Mouse (Mus musculus) hematopoietic stem cell, adult 5-6 weeks (primary cell): ENCODE results near the gene Hc. TPM values are rescaled to one million over a fixed set of nuclear protein-coding genes. Genes with fewer than 3 reads are reported as not detected.

Experiments used
- ATAC-seq, 2 experiments: fragments of 125-278 bp in 1 of 2; replicated peaks in 1 of 2; 2 replicates each; pipeline ENCODE4 v1.8.0; 2016 to 2017; ENCODE audit warnings: inconsistent platforms in 2 of 2, mild to moderate bottlenecking in 2 of 2, moderate number of reproducible peaks in 2 of 2, low read depth in 1 of 2, moderate TSS enrichment in 1 of 2; ENCODE audit not compliant: low FRiP score in 2 of 2, poor library complexity in 2 of 2, severe bottlenecking in 2 of 2, insufficient read depth in 1 of 2, low TSS enrichment in 1 of 2
- total RNA-seq: library from RNA; stranded (forward); fragments of 172-1452, 232-1000 nt; gene quantifications from 2 replicates; pipeline ENCODE4 v1.2.3, GENCODE M21; 2017

Hc gene
- total RNA-seq, 1 experiment from 2014 or later: not detected

DNA sequence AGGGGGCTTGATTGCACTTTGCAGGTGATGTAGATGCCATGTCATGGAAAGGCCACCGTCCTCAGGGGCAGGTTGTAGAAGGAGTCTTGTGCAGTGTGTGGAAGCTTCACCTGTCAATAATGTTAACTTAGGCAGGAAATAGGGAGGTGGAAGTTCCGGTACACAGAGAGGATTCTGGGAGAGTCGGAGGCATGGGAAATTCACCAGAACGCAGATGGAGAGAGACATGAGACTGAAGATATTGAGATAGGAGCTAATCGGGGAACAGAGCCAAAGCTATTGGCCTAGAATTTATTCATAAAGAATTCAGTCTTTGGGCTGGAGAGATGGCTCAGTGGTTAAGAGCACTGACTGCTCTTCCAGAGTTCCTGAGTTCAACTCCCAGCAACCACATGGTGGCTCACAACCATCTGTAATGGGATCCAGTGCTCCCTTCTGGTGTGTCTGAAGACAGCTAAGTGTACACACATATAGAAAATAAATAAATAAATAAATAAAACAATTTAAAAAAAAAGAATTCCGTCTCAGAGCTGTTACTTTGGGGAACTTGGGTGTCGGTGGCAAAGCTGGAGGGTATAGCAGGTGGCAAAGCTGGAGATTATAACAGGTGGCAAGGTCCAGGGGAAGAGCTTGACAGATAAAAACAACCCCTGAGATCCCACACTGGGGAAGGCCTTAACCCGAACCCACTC lies 94.8 kb downstream of the Hc start:
- no peak for ATAC-seq

DNA sequence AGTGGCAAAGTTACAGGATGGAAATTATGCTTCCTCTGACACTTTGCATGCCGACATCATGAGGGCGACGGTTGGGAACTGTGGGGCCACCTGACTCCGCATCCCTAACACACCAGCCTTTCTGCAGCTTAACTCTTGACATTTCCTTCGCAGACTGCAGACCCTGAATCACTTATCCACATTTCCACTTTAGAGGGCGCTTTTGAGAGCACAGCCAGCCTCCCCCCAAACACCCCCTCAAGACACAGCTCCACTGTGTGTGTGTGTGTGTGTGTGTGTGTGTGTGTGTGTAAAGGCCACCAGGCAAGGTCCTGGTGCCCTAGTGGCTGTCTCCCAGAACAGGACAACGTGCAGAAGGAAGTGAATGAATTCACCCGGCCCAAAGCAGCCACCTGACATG lies 95.4 kb downstream of the Hc start:
- ATAC-seq: no peak

DNA sequence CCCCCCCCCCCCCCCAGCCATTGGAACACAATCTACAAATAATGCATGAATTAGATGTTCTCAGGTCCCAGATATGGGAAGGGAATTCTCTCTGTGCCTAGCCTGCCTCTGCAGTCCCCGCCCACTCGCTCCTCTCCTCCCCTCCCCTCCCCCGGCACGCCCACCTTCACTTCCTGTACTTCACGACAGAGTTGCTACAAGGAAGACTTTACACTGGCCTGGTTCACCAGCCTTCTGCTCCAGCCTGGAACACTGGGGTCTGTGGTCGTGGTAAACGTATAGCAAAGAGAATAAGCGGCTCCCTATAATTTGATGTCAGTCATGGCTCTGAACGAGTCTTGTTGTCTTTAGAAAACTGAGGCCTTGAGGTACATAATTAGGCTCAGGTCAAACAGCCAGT lies 95.9 kb downstream of the Hc start:
- ATAC-seq: peak; percentile 44 to 46; a peak in 2 of 4 replicates

DNA sequence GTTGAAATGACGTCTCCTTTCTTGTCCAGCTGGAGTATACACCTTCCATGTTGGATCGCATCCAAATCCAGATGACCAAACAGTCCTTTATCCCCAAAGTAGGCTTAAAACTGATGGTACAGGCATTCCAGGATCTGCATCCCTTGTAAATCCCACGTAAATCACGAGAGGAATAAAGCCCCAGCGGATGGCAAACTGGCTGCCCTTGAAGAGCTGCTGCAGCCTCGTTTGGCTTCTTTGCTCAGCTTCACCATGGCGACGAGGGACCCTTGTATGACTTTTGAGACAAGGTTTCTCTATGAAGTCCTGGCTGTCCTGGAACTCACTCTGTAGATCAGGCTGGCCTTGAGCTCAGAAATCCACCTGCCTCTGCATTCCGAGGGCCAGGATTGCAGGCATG lies 96.6 kb downstream of the Hc start:
- no peak for ATAC-seq

DNA sequence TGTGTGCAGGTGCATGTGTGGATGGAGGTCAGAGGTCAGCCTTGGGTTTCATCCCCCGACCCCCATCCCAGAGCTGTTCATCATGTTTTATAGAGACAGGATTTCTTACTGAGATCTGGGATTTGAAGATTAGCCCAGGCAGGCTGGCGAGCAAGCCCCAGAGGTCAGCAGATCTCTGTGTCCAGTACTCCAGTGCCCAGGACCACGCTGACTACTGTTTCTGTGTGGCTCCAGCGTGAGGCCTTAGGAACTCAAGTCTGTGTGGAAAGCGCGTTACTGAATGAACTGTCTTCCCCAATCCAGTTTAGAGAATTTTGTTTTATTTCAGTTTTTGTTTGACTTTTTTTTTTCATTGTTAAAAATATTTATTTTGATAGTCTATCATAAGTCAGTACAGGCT lies 97.0 kb downstream of the Hc start:
- ATAC-seq: no peak

DNA sequence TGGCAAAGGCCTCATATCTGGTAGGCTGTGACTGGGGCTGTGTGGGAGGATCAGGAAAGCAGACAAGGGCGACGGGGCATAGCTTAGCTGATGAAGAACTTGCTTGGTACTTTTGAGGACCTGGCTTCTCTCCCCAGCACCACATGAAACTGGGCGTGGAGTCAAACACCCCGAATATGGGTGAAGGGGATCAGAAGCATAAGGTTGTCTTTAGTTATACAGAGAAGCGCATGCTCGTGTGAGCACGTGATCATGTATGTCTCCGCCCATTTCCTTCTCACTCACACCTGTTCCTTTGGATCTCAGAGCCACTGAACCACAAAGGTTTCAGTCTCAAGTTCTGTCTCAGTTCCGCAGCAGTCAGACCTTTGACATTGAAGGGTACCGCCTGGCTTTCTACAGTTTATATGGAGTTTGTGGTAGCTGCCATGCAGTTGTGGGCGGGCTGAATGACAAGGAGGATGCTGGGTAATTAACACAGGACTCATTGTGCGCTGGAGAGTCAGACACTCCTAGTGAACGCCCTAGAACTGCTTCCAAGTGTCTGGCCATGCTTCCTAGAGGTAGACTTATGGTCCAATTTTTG lies 97.8 kb downstream of the Hc start:
- peak; percentile 30 to 63 for ATAC-seq

DNA sequence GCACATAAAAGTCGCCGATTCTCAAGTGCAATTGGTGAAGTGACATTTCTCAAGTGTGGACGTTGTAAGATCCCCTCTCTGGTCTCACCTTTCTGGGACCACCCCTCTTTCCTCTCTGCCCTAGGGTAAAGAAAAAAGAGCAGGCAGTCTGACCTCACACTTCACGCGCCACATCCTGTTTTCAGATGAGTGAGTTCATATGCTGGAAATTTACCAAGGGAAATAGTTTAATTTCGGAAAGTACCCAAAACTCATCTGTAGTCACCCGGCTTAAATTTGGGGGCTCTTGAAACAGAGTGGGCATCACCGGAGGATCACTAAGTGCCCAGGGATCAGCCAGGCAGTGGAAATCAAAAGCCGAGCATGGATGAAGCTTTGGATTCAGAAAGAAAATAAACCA lies 98.3 kb downstream of the Hc start:
- peak; percentile 8 to 19; a peak in 1 of 4 replicates for ATAC-seq

DNA sequence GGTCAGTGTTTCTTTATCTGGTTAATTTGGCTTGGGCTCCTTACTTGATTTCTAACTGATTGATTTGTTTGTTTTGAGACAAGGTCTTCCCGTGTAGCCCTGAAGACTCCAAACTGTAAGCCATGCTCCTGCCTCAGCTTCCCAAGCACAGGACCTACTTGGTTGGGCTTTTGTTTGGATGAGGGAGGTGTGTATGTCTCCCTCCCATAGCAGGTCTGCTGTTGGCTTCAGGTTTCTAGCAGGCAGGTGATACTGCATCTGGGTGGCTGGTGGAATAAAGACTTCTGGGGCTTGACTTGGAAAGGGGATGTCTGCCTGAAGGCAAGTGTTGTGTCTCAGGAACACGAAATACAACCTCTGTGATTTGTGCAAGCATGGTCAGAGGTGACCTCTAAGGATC lies 99.0 kb downstream of the Hc start:
- no peak for ATAC-seq

DNA sequence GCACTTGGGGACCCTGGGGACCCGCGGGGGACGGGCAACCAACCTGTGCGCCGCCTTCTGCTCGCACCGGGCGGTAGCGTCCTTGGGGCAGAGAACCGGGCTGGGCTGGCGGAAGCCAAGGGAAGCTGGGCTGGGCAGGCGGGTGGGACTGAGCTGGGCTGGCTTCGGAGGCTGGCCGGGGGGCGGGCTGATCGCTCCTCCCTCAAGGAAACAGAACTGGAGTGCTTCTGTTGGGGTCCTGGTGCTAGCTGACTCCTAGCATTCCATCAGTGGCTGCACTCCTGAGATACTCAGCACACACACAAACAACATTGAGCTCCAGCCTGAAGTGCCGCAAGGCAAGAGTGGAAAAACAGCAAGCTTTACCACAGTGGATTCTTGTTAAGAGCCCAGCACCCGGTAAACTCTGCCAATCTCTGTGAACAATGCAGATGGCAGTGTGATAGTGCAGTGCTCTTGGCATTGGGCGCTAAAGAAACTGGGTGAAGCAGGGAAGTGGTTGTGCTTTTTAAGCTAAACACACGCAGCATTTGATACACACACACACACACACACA lies 99.7 kb downstream of the Hc start, which contains the start of gene Traf1:
TSS of gene Traf1 (minus strand) at position 292 of the 556 bp plus-strand sequence.
- ATAC-seq: peak; percentile 5 to 23; a peak in 1 of 4 replicates

DNA sequence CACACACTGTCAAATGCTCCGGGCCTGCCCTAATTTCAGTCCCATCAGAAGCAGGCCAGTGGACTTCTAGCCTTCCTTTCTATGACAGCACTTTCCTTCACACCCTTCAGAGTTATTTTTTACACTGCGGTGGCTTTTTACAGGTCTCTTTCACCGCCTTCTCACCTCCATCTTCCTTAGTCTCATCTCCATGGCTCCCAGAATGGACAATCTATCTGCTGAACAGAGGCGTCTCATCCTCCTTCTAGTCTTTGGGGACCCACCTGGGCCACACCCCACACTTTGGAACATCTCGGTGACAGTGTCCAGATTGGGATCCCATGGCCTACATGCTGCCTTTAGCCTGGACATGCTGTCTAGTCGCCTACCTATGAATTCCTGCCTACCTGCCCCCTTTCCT lies 100.3 kb downstream of the Hc start:
- no peak for ATAC-seq

DNA sequence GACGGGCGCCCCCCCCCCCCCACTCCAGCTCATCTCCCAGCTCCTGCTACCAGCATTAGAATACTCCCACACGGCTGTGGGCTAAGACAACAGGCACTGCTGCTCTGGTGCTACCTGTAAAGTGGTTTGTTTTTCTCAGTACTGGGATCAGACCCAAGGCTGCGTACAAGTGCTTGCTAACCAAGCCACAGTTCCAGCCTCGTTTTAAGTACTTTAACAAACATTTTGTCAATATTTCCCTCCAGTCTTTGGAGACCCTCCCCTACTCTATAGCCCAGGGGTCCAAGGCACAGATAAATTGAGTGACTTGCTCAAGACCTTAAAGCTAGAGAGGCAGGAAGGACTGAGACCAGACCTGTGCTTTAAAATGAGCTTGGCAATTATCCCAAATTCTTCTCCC lies 100.8 kb downstream of the Hc start:
- ATAC-seq: no peak

DNA sequence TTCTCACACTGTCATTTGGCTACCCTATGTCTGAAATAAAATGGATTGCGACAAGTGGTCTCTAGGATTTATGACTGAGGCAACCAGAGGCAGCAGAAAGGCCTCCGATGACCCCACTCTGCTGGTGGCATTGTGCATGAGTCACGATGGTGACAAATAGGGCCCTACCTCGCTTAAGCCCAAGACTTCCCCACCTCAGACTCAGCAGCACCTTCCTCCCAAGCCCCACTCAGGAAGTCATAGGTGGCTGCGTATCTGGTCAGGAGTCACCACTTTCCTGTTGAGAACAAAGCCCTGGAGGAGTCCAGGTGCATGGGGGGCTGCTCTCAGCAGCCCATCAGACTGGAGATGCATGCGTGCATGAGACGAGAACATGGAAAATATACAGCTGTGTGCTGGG lies 102.7 kb downstream of the Hc start:
- peak in 1 of 2 experiments; percentile 27; a peak in 3 of 4 replicates for ATAC-seq

DNA sequence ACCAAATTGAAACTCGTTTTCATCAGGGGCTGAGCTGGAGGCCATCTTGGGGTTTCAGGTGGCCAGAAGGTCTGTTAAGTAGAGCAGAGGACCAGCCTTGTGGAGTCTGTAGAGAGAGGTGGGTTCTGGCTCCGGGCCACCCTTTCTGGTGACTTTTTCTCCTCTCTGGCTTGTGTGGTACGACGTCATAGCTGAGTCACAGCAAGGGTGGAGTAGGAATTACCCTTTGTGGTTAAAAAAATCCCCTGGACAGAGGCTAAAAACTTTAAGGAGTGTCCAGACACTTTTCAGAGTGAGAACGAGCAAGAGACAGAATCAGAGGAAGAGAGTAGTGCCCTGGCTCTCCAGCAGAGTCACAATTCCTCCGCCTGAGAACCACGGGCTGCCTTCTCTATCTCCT lies 103.2 kb downstream of the Hc start:
- 0 out of 4 replicates have a peak, but pooled peaks of 1 of the 2 experiments have one; percentile 31 for ATAC-seq

DNA sequence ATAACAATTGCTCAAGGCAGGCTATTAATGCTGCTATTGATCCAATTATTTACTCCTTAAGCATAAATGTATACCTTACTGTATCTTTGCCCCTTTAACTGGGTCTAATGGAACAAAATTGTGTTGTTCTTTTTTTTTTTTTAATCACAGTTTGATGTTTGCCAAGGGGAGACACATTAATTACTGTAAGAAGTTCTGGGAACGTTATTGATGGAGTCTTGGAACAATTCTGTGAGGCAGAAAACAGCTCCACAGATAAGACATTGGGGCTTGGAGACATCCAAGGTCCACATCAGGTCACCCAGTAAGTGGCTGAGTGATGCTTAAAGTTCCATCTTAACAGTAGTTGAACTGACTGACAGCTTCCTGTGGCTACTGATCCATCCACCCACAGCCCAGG lies 103.8 kb downstream of the Hc start:
- ATAC-seq: no peak

DNA sequence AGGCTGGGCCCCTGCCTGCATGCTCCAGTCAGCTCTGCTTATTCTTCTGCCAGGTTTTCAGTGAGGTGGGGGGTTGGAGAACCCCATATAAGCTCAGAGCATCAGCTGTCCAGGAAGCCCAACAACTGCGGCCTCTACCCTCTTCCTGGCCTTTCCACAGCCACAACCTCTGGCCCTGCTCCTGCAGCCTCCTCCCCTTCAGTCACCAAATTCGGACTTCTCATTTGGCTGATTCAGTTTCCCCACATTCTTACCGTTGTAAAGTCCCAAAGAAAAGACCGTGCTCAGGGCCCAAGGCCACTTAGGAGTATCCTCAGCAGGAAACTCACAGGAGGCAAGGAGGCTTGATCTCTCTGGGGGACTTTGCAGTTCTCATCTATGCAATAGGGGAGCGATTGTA lies 104.3 kb downstream of the Hc start:
- 0 out of 4 replicates have a peak, but pooled peaks of 1 of the 2 experiments have one; percentile 6 for ATAC-seq

DNA sequence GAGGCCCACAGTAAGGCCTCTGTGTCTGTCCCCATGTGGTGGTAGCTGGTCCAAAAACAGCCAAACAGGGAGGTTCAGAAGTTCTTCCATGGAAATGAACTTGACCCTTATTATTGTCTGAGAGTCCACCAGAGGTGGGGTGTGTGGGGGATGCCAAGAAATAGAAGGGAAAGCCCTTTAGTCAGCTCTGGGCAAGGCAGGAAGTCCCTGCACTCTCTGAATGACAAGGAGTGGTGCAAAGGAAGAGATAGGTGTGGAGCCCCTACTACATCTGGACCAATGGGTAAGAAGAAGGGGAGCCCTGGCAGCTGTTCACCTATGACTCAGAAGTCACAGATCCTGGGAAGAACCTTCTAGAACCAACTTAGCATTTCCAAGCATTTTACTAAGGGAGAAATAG lies 106.9 kb downstream of the Hc start:
- ATAC-seq: no peak

DNA sequence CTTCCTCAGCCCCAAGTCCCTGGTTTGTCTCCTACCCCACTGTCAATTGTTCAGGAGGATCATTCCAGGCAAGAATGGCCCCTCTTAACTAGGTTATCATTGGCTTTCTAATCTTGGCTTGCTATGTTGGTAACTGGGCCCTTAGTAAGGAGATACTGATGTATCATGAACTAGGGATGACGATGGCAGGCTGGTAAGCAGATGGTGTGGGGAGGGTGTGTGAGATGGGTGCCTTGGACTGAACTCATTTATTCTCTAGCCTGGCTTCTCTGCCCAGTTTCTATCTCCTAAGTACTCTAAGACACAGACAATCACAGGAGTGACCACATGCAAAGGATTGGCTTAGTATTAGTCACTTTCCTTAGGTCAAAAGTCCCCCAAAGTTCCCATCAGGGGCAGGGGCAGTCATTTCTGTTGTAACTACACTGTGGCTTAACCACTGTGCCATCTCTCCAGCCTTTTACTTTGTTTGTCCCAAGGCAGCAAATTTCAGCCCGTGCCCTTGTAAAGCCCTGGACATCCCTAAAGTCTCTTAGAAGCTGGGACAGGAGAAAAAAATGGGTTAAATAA lies 107.6 kb downstream of the Hc start:
- ATAC-seq: no peak

DNA sequence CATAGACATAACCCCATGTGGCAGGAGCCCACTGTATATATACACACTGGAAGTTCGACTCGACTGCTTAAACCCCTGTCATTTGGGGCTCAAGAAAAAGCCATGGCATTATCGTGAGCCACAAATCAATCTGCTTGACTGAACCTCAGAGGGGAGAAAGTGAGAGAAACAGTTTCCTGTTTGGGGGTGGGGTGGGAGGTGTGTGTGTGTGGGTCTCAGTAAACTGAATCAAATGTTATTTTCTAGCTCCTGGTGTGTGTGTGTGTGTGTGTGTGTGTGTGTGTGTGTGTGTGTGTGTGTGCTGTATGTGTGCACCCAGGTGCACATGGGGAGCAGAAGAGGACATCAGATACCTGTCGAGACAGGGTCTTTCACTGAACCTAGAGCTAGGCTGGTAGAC lies 108.2 kb downstream of the Hc start:
- ATAC-seq: no peak
